ENCODE assay signal across 9 mouse cellular contexts in genomic region chr11:117077902-117078301, GRCm38 (mm10). TPM values are rescaled to one million over a fixed set of nuclear protein-coding genes. Genes with fewer than 3 reads are reported as not detected.
DNase-seq lines count a peak whose midpoint lies in the region; ATAC-seq and TF ChIP-seq lines count a peak whose summit lies in the region.
"Had no signal": no experiment of that assay in that cellular context is flagged by ENCODE, and none has a peak within 500 bp of the region (broad histone marks: within the 10 kb centered on the region; RNA-seq: fewer than 3 reads in every experiment).

No protein-coding gene starts in this region.

- 80% methylated on average over 8 of the region's 8 CpGs for WGBS in heart, embryonic 11.5 days (ENCODE audit: insufficient replicate concordance)
- 90% methylated on average over 8 of the region's 8 CpGs for WGBS in hindbrain, embryonic 13.5 days
- WGBS in midbrain, embryonic 10.5 days, result 86% methylated on average over 8 of the region's 8 CpGs

- no peaks in the 10 kb centered on the region for H3K27me3 ChIP-seq in heart, embryonic 11.5 days (ENCODE audit: control insufficient read depth, insufficient read depth, low read length)
- H3K27me3 ChIP-seq in G1E (ENCODE audit: insufficient read depth, low read length), result no peaks in the 10 kb centered on the region
- no peaks in the 10 kb centered on the region for H3K27me3 ChIP-seq in hindbrain, embryonic 13.5 days
- H3K27me3 ChIP-seq in midbrain, embryonic 10.5 days (ENCODE audit: low read depth, poor library complexity, severe bottlenecking), result no peaks in the 10 kb centered on the region

- H3K4me2 ChIP-seq in heart, embryonic 11.5 days, result peak overlapping the region; percentile 98
- peak overlapping the region; percentile 97 for H3K4me2 ChIP-seq in hindbrain, embryonic 13.5 days

- no peaks in the 10 kb centered on the region for H3K9me3 ChIP-seq in heart, embryonic 11.5 days (replicated peaks; ENCODE audit: control insufficient read depth, low read length)
- H3K9me3 ChIP-seq in G1E (replicated peaks), result 0 out of 2 replicates have a peak, but pooled peaks cover 4% of the 10 kb centered on the region
- H3K9me3 ChIP-seq in hindbrain, embryonic 13.5 days, result no peaks in the 10 kb centered on the region
- no peaks in the 10 kb centered on the region for H3K9me3 ChIP-seq in midbrain, embryonic 10.5 days (replicated peaks)

- H3K4me1 ChIP-seq in heart, embryonic 11.5 days (ENCODE audit: control insufficient read depth, insufficient read depth, low read length), result peaks cover 34% of the 10 kb centered on the region
- H3K4me1 ChIP-seq in G1E (ENCODE audit: insufficient read depth, low read depth, low read length), result peaks cover 67% of the 10 kb centered on the region
- peaks cover 38% of the 10 kb centered on the region for H3K4me1 ChIP-seq in hindbrain, embryonic 13.5 days (replicated peaks)
- H3K4me1 ChIP-seq in midbrain, embryonic 10.5 days, result peaks cover 53% of the 10 kb centered on the region

- H3K9ac ChIP-seq in heart, embryonic 11.5 days (ENCODE audit: low read depth, low read length), result 0 out of 2 replicates have a peak overlapping the region, but pooled peaks have one; percentile 93
- H3K9ac ChIP-seq in hindbrain, embryonic 13.5 days, result peak overlapping the region; percentile 94; the same call in 1 of the 2 replicates

- TF ChIP-seq CTCF in G1E (IDR thresholded peaks at IDR 0.05; ENCODE audit: low read depth, low read length), result no peak

- DNase-seq in heart, postnatal 4 days, result no peak
- DNase-seq in G1E (ENCODE audit: low spot score), result peak; percentile 39
- no peak for DNase-seq in midbrain, embryonic 10.5 days (ENCODE audit: low spot score)
- no peak for DNase-seq in frontal cortex, postnatal 14 days (ENCODE audit: low spot score in 2 of 2)
- no peak for DNase-seq in cerebellum, adult 18-20 months
- DNase-seq in cerebellum, postnatal 25 days, result no peak
- DNase-seq: thymus, postnatal 14 days had no signal

- H3K27ac ChIP-seq in heart, embryonic 11.5 days (ENCODE audit: low read depth, low read length), result no peak overlapping the region
- no peak overlapping the region for H3K27ac ChIP-seq in hindbrain, embryonic 13.5 days
- H3K27ac ChIP-seq in midbrain, embryonic 10.5 days (replicated peaks), result no peak overlapping the region

- peak overlapping the region; percentile 87 for H3K4me3 ChIP-seq in heart, embryonic 11.5 days (ENCODE audit: low read depth, low read length)
- H3K4me3 ChIP-seq in G1E (ENCODE audit: low read depth, low read length), result peak overlapping the region; percentile 90
- H3K4me3 ChIP-seq in hindbrain, embryonic 13.5 days, result peak overlapping the region; percentile 87
- H3K4me3 ChIP-seq in midbrain, embryonic 10.5 days, result peak overlapping the region; percentile 68

- no peak for ATAC-seq in heart, embryonic 11.5 days (replicated peaks; ENCODE audit: insufficient number of reproducible peaks, low FRiP score, low TSS enrichment)
- 0 out of 2 replicates have a peak, but pooled peaks have one; percentile 24 for ATAC-seq in G1E (ENCODE audit: extremely low read depth, insufficient number of reproducible peaks, low FRiP score, poor library complexity, severe bottlenecking)
- ATAC-seq in hindbrain, embryonic 13.5 days (ENCODE audit: low FRiP score), result no peak

- H3K36me3 ChIP-seq in heart, embryonic 11.5 days (ENCODE audit: control insufficient read depth, insufficient read depth, low read length), result peaks cover 18% of the 10 kb centered on the region
- peaks cover 54% of the 10 kb centered on the region for H3K36me3 ChIP-seq in G1E (replicated peaks)
- H3K36me3 ChIP-seq in hindbrain, embryonic 13.5 days, result peaks cover 32% of the 10 kb centered on the region
- peaks cover 44% of the 10 kb centered on the region for H3K36me3 ChIP-seq in midbrain, embryonic 10.5 days

RNA-seq across cellular contexts. Expression of gene Sec14l1, which starts 37.1 kb away (rescaled TPM):
- 32.6 and 39.4 TPM in 2 replicates for polyA plus RNA-seq in heart, embryonic 11.5 days (2014; fragmentation: Nextera tagmentation; extraction: Ambion mirVana)
- 10 to 100 TPM; 78.4 to 81.7 TPM for total RNA-seq in heart, postnatal 4 days (2021)
- 72.9 and 82.8 TPM in 2 replicates for total RNA-seq in G1E (2014; fragmentation: Nextera tagmentation)
- 76.1 and 77.8 TPM in 2 replicates for total RNA-seq in G1E (2017)
- 88.9 and 95.5 TPM in 2 replicates for polyA plus RNA-seq in G1E (2012)
- 63.3 and 65.9 TPM in 2 replicates for polyA plus RNA-seq in hindbrain, embryonic 13.5 days (2015; fragmentation: Nextera tagmentation; extraction: Ambion mirVana)
- polyA plus RNA-seq in midbrain, embryonic 10.5 days (2016; fragmentation: Nextera tagmentation; extraction: Ambion mirVana), result 49.9 and 58.0 TPM in 2 replicates
